Mouse (Mus musculus) kidney, postnatal 25 days (tissue): ENCODE measurements around the gene Olig2.
A peak's percentile ranks its signal among the peaks of the same experiment; 100 is the strongest.

Experiments used
- DNase-seq, 2 experiments: peaks; one replicate each; pipeline ENCODE4 v3.0.0; 2021; ENCODE audit warnings: mixed read lengths in 2 of 2

Olig2 gene

DNA sequence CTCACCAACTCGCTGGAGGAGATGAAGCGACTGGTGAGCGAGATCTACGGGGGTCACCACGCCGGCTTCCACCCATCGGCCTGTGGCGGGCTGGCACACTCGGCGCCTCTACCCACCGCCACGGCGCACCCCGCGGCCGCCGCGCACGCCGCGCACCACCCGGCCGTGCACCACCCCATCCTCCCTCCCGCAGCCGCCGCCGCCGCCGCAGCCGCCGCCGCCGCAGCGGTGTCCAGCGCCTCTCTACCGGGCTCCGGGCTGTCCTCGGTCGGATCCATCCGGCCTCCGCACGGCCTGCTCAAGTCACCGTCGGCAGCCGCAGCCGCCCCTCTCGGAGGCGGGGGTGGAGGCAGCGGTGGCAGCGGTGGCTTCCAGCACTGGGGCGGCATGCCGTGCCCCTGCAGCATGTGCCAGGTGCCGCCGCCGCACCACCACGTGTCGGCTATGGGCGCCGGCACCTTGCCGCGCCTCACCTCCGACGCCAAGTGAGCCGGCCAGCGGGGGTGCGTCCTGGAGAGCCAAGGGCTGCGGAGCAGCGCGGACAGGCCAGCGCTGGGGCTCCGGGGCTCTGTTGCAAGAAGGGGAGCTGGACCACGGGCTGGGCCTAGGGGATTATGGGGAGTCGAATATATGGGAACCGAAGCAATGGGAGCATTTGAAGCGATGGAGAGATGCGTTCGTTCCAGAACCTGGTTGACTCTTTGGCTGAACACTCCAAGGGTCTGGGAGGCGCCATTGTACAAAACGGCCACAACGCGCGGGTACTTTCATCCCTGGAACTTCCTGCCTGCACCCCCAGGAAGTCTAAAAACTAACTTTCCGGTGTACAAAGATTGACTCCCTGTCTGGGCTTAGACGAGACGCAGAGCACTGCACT is 1.9 kb downstream of the Olig2 start:
- no peak for DNase-seq

- DNase-seq: no peak
Observed at GRCm38 (mm10) chr16:91227760-91228043, 2.4 kb downstream of the Olig2 start.

DNA sequence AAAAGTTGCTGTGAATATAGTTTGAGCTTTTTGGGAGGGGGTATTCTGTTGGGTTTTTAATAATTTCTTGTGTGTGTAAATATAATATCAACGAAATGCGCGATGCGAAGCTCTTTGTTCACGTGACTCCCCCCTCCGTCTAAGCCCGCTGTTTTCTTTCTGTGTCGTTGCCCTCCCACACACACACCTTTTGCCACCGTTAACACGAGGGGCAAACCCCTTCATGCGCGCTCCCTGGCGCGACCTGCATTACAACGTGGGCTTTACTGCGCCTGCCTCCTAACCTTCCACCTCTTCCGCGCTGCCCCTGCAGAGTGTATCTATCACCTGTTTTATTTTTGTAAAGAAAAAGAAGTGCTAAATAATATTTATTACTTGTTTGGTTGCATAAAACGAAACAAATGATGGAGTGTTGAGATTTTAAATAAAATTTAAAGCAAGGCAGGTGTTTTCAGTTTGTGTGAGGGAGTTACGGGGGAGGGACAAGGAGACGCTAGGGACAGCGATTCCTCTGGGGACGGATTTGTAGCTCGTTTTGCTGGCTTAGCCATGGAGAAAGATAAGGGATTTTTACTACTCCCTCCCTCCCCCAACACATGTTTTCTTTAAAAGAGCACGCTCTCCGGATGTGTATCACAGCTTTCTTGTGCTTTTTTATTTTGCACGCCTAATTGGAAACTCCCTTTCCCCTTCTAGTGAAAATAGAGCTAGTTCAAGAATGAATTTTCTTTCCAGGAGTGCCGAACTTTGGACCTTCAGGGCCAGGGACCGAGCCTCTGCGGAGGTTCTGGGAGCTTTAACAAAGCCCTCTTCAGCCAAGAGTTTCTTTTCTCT is 3.2 kb downstream of the Olig2 start:
- DNase-seq: no peak

- no peak for DNase-seq
Observed at GRCm38 (mm10) chr16:91229072-91229348, 3.8 kb downstream of the Olig2 start.

DNA sequence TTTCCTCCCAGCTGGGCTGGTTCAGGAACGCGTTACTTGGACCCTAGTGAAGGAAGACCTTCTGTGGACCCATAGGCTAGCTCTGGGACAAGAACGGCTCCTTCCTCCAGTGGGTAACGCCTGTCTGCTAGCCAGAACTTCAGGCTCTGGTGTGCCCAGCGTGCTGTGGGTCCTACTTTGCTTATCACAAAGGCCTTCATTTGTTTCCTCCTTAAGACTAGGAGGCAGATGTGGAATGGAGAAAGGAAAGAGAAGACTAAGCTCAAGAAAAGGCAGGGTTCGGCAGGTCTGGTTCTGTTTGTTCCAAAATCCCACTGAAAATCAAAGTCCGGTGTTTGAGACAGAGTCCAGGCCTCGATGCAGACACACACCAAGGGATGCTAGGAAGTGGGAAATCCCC is 4.4 kb downstream of the Olig2 start:
- DNase-seq: no peak

DNA sequence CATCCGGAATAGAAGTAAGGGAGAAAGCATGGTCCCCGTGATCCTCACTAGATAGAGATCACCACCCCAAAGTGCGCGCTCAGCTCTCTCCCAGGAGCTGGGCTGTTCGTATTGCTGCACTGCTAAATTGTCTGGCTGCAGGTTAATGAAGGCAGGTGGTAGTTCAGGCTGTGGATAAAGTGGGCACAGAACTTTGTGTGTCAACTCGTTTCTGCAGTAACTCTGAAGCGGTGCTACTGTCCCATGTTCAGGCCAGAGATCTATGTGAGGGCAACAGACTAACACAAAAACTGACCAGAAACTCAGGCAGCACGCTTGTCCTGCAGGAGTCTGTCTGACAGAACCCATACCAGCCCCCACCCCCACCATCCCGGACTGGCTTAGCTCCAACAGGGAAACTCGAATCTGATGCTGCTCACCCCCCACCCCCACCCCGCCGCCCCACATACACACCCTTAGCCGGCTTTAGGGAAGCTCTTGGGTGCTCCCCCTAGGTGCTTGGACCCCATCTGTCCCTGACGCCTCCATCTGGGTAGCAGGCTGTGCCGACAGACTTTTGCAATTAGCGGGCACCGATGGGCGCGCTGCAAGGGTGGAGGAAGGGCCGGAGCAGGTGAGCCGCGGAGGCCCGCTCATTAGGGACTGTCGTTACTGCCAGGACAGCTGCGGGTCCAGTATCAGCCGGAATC is 6.7 kb downstream of the Olig2 start:
- DNase-seq: no peak

- DNase-seq: no peak
Observed at GRCm38 (mm10) chr16:91232470-91233240, 7.4 kb downstream of the Olig2 start.

DNA sequence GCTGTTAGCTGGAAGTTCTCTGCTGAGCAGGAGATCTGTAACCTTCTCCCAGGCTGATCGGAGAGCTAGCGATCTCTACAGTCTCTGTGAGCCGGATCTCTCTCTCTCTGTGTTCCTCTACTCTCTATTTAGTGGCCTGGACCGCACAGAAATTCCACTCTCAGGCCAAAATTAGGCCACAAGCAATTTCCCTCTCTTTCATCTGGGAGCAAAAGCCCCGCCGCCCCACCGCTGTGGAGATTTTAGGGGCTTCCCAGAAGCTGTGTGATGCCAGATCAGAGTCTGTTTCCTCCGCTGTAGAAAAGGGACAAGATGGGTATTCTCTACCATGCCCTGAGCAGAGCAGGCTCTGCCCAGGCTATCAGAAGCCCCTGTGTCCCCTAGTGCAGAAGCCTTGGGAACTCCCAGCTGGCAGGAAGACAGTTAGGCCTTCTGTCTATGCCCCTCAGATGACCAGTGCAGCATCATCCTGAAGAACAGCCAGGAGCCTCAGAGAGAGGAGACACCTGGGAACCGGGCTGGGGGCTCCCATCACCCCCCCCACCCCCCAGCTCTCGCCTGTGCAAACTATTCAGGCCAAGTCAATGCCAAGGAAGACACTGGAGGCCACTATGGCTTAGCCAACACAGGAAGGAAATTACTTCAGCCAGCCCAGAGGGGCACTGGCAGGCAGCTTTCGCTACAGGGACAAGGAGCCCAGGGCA is 8.1 kb downstream of the Olig2 start:
- no peak for DNase-seq

DNA sequence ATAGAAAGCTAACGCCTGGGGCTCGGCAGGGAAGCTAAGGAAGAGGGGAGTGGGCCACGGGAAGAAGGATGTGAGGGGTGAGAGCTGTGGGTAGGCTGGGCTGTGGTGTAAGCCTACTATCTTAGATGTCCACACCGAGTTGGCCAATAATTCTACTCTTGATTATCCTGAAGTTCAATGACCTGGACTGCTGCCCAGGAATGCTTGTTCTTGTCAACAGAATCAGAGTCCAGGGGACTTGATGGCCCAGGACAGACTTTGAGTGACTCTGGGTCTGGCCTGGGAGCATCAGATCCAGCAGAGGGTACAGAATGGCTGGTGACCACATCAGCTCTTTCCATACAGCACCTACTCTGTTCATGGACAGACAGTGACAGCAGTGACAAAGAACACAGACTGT is 13.8 kb downstream of the Olig2 start:
- no peak for DNase-seq

DNA sequence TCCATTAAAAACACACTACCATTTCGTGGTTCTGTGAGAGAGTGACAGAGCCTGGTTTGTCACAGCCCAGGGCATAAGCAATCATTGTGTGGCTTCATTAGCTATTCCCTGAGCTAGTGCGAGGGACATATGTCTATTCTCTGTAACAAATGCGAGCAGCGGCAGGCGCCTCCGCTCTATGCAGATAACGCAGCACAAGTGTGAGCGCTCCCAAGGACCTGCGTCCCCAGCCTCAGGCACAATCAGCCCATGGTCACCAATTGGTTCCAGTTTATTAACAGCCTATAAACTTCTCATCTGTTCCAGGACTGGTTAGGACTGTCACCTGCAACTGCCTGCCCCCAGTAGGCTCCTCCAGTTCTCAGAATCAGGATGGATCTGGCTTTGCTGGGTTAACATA is 21.0 kb downstream of the Olig2 start:
- no peak for DNase-seq

- DNase-seq: peak; percentile 18 to 47
Observed at GRCm38 (mm10) chr16:91255419-91256164, 30.3 kb downstream of the Olig2 start.

DNA sequence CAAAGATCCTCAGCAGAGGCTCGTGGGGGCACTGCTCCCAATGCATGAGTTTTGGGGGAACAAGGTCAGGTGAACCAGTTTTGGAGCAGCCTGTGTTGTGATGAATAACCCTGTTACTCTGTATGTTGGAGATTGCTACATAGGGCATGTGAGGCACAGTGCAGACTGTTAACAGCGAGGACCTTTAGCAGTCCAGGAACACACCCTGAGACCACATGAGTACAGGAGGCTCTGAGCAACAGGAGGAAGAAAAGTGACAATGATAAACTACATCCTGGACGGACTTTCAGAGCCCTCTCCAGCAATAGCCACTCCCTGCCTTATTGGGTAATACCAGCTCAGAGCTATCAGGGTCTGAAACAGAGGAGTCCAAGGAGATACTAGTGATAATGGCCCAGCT is 33.7 kb downstream of the Olig2 start:
- DNase-seq: no peak

DNA sequence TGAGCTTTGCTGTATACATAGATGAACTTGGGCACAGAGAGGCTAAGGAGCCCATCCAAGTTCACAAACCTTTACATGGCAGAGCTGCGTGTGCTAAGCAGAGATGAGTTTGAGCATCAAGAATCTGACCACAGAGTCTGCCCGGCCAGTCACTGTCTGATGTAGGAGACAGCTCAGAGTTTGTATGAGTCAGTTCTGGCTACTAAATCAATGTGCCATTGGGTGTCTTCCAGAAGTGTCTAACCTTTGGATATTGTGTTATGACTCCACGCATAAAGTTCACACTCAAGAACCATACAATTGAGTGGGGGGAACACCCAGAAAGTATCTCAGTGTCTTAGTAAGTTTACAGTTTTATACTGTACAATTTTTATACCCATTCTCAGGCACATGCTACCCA is 35.6 kb downstream of the Olig2 start:
- DNase-seq: no peak

DNA sequence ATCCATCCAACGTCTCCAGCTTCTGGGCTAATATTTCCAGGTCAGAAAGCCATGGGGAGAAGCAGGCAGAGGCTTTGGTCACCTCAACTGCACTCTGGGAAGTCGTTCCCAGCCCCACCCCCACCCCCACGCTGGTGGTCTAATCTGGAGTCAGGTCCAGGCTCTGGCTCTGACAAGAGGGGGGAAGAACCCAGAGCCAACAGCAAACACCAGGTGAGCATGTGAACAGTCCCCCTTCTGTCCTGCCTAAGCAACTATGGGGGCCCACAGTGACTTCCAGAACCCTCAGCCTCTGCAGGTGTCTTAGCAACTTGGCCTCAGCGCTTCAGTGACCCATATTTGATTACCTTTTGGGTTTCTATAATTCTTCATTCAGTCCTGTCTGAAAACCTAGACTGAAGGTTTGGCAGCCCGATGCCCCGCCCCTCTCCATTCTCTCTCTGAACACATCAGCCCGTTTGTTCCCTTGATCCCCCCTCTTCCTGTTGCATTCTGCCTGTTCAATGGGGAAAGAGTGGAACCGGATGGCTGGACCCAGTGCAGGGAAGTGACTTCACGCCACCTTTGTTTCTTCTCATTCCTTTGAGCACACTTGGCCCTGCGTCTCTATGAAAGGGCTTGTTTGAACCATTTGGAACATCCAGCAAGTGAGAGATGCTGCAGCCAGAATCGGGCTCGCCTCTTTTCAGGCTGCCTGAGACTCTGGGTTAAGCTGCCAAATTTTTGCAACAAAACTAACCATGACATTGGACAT is 37.4 kb downstream of the Olig2 start:
- no peak for DNase-seq

GRCm38 (mm10) chr16:91265972-91266371 is 40.7 kb downstream of the Olig2 start:
- DNase-seq: peak in 1 of 2 experiments; percentile 35

DNA sequence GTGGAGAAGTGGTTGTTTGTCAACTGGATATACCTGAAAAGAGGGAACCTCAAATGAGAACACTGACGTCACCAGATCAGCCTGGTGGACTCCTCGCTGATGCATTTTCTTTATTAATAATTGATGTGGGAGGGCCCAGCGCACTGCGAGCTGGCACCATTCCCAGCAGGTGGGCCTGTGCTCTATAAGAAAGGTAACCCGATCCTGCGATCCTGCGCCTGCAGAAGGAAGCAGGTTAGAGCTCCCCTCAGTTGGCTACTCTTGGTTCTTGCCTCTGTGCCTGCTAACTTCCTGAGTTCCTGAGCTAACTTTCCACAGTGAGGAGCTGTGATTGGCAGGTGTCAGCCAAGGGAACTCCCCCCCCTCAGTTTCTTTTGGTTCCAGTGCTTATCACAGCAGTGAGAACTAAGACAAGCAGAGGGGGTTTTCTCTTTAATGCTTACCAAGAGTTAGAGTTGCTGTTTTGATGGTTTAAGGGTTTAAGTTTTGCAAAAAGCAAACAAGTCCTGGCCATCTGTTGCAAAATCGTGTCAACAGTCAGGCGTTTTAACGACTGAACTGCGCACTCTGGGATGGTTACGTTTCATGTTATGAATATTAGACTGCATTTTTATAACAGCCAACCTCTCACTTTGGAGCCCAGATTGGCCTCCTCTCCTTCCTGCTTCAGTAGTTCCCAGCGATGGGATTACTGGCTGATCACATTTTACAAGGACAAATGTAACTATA is 43.6 kb downstream of the Olig2 start:
- DNase-seq: peak in 1 of 2 experiments; percentile 15

DNA sequence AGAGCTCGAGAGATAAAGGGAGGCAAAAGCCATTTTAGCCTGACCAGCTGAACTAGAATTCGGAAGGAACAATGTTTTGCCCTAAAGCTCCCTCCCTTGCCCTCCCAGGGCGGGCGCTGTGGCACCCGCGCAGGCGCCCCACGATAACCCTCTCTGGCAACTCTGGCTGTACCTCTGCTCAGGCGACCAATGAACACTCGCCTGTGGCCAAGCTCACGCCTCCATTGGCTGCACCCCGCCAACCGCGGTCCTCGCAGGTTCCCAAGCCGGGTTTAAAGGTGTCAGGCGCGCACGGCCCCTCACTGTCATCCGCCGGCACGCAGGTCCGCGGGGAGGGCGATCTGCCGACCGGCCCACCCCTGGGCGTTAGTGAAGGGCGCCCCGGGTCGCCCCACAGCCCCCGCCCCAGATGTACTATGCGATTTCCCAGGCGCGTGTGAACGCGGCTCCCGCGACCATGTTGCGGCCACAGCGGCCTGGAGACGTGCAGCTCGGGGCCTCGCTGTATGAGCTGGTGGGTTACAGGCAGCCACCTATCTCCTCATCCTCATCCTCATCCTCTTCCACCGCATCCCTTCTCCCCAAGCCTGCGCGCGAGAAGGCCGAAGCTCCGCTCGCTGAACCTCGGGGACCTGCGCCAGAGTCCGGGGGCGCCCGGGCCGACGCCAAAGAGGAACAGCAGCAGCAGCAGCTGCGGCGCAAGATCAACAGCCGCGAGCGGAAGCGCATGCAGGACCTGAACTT is 44.4 kb downstream of the Olig2 start, which contains the start of gene Olig1:
Olig1 (plus strand) TSS at position 305 of the 744 bp plus-strand sequence.
- DNase-seq: peak; percentile 5 to 62

- peak in 1 of 2 experiments; percentile 36 for DNase-seq
Observed at GRCm38 (mm10) chr16:91270212-91270971, 45.1 kb downstream of the Olig2 start.
